Mouse (Mus musculus) T-cell, adult 2 months (primary cell): ENCODE measurements around the gene Gm10638.

Experiments used
- DNase-seq: peaks from one replicate; pipeline ENCODE4 v3.0.0; 2022; ENCODE audit warnings: low spot score

Gm10638 gene

DNA sequence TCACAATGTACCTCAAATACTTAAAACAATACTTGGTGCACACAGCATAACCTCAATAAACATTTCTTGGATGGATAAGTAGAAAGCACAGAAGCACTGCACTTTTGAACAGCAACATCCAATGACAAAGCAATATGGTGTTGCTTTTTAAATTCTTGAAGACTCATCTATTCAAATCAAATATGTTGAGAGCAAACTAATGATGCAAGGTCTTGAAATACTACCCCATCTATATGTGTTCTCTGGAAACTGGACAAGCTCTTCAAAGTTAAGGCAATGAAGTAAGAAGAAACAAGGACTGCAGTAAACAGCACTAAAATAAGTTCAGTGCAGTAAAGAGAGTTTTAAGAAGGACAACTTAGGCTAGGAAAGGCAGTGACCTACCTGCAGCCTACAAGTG is 4.6 kb upstream of the Gm10638 start:
- no peak for DNase-seq

DNA sequence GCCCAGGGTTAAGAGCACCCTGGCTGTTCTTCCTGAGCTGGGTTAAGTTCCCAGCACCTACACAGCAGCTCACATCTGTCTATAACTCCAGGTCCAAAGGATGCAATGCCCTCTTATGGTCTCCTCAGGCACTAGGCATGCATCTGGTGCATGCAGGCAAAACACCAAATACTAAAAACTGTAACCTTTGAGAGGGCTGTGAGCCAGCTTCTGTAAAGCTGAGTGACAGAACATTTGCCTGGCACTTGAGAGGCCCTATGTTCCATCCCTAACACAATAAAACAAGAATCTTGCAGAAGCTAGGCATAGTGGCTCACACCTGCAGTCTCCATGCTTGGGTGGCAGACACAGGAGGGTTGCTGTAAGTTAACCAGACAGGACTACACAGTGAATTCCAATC is 3.9 kb upstream of the Gm10638 start:
- DNase-seq, result no peak

DNA sequence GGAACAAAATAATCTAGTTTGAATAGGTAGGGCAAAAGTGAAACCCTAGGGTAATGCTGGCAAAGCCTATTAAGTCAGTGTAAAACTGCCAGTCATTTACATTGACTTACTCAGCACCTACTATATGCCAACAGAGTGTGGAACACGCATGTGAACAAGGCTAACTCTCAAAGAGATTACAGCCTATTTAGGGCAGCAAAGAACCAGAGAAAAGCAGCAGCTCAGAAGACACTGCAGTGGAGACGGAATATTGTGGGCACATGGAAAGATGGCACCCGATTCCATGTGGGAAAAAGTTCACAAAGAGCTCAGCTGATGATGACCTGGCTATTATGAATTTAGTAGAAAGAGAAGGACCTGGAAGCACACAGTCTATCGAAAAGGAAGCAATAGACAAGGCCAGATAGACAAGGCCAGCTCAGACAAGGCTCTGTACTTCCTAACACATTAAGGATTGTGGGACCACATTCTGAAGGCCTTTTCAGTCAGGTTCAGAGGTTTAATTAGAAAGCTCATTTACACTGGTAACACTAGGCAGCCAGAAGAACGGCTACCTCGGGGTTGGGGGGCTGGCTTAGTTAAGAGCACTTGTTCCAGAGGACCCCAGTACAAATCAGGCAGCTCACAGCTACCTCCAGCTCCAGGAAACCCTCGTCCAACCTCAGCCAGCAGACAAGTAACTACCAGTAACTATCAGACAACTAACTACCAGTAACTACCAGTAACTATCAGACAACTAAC is 2.7 kb upstream of the Gm10638 start:
- DNase-seq, result no peak

DNA sequence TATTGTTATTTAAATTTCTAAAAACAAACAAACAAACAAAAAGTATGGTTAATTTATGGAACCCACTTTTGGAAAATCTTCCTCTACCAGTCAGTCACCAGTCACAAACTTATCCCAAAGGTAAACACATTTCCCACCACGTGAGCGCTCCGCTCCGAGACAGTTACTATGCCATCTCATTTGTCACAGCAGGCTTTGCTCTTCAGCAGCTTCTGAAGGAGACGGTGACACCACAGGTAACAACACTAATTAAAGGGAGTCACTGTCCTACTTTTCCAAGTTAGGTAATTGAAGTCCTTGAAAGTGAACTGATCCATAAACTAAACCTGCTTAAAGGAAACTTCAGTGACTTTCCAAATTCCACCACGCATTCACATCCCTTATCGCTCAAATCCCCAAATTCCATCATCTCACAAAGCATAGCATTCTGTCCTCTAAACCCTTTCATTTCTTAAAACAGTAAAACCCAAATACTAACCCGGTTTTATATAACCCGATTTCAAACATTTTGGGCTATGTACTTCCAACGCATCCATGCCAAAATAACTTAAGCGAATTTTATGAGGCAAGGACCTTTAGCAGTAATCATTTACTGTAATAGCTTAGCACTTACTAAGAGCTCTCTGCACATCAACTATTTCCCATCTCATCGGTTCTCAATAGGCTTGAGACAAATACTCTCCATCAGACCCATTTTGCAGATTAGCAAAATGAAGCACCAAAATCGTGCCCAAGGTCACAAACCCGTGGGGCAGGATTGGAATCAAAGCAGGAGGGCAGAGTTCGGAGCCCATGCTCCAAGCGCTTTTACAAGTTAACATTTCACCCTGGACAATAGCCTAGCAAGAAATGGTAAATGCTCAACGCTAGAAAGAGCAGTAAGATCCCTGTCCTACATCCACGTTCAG is 932 bp upstream of the Gm10638 start:
- no peak for DNase-seq

DNA sequence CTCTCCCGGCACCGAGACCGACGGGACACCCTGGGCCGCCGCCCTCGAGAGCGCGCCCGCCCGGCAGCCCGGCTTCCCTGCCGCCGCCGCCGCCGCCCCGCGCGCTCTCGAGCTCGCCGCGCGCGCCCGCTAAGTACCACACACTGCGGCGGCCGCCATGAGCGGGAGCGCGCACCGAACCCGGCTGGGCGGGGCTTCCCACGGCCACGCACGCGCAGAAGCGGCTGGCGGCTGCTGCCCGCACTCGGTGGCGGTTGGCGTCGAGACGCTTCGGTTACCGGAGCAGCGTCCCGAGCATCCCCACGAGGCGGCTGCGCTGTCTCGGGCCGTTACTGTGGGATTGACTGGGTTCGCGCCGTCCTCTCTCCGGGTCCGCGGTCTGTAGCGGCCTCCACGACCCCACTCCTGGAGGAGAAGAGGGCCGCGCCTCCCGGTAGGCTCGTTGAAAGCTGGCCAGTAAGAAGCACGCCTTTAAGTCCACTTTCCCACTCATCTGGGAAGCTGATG is 489 bp downstream of the Gm10638 start:
- DNase-seq, result peak; percentile 93

DNA sequence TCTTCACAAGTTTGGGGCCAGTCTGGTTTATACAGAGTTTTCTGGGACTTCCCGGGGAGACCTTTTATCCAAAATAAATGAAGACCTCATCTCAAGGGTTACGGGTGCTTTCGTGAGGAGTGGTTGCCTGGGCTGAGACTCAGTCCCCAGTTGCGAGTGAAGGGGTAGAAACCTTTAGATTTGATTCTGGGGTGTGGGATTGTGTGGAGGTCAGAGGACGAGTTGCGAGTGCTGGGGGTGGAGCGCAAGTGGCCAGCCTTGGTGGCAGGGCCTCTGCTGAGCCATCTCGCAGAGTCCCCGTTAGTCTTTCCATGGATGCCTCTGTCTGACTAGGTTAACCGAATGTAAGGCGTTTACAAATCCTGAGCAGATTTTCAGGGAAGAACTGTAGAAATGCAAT is 1.0 kb downstream of the Gm10638 start:
- peak; percentile 22 for DNase-seq

DNA sequence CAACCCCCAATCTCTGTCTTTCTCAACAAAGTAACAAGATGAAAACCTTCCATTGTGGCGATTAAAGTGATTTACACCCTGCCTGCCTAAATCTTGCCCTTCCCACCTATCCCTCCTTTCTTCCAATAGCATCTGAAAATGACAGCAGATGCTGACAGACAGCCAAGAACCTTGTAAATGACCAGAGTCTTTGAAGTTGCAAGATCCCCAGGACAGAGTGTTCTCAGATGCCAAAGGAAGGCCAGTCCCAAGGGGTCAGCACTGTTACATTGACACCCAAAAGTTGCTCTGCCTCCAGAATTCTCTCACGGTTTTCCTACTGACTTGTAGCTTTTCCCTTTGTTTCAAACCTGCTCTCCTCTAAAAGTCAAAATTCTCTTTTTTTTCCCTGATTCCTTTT is 4.3 kb downstream of the Gm10638 start:
- no peak for DNase-seq

DNA sequence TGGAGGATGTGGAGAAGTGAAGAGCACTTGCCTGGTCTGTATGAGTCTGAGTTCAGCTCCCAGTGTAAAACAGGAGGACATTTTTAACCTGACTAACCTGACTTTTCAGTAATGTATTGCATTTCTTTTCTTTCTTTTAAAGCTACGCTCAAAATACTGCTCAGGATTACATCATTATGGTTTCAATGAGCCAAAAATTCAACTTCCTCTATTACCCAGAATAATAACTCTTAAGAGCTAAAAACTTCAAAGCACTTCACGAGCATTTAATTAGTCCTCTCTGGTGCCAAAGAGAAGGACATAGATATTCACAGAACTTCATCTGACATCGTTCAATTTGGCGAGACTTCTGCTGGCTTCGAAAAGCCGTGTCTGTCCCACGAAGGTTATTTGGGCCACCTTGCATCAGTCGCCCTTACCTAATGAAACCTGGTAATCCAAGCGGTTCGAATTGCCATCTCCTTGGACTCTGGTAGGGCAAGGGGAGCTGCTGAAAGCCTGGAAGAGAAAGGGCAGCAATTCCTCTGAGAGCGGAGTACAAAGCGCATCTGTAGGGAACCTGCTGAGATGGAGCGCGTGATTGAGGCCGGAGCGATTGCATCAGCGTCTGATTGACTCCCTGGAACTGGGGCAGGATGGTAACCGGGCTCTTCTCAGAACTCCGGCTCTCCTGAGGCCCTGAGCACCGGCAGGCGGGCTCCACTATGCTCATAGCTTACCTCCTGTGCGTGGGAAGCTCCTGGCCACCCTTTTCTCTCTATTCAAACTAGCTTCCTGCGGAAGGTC is 11.6 kb downstream of the Gm10638 start:
- no peak for DNase-seq

DNA sequence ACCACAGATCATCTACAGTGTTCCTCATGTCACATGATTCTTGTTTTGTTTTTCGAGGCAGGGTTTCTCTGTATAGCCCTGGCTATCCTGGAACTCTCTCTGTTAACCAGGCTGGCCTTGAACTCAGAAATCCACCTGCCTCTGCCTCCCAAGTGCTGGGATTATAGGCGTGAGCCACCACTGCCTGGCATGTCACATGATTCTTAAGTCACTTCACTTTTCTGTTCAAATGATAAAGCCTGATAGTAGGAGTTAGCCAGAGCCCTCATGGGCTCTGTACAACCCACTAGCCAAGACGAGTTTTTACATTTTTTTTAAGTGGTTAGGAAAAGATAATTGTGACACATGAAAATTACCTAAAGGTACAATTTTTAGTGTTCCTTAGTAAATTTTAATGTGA is 13.2 kb downstream of the Gm10638 start:
- no peak for DNase-seq

DNA sequence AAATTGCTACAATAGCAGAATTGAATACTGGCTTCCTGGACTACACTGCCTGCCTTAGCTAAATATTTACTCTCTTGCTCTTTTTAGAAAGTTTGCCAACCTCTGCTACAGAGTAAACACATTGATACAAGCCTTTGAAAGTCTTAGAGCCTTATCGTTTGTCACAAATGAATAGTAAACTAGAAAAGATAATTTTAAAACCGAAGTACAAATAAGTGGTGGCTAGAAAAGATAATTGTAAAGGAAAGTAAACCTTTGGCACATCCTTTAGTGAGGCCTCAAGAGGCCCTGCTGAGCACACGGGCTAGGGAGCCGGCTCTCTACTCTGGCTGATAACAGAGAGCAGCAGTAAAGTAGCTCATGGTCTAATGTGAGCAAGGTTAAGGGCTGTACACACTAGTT is 13.6 kb downstream of the Gm10638 start:
- DNase-seq, result no peak

DNA sequence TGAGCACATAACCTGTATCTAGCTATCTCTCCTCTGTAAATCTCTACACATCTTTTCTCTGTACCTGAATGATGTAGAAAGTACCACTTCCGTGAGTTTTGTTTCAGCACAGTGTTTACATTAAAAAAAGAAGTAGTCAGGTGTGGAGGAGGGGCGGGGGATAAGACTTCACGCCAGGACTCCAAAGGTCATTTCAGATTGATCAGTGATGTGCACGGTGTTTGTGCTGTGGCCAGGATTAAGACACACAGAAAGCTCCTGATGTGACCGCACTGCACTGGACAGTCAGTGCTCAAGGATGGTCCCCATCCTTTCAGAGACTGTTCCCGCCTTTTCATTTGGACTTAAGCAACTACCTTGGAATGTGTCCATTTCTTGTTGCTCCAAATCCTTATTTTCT is 15.2 kb downstream of the Gm10638 start:
- DNase-seq, result no peak

DNA sequence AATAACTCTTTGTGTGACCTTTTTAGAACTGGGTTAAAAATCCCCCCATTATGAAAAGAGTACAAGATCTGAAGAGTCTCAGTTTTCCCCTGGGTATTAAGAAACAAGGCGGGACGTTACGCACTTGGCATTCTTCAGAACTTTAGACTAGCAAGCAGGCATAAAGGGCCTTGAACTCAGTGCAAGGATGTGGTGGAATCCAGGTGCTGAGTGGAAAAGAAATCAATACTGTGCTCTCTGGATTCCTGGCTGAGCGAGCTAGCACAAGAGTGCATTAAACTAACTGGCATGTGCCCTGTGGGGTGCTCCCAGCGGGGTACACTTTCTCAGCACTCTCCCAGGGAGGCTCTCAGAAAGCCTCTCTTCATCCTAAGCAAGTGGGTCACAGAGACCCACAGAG is 17.3 kb downstream of the Gm10638 start:
- DNase-seq, result no peak

DNA sequence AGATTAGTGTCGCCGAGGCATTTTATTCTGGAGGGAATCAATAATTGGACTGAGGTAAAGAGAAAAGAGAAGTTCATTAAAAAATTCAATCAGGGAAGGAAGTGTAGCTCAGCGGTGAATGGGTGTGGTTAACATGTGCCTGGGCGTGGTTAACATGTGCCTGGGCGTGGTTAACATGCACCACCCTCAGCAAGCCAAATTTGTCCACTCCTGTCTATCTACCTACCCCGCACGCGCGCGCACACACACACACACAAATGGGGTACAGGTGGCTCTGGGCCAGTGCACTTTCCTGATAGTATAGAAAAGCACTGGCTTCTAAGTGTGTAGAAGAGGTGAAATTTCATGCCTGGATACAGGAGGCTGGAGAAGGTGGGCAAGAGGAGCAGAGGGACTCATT is 19.7 kb downstream of the Gm10638 start:
- peak; percentile 11 for DNase-seq

DNA sequence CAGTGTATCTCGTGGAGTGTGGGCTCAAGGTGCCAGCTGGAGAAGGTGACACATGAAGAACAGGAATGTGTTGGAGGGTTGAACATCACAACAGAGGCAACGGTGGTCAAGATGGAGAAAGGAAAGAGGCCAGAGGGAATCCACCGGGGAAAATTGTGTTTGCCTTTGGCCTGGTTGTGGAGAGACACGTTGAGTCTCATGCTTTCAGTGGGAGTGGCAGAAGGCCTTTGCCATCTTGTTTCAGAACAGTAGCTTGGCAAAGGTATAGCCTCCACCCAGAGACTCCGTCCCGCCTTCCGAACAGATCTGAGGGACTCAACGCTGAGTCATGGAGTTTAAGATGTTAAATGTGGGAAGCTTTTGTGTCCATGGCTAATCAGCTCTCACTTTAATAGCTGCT is 20.2 kb downstream of the Gm10638 start:
- DNase-seq, result no peak

DNA sequence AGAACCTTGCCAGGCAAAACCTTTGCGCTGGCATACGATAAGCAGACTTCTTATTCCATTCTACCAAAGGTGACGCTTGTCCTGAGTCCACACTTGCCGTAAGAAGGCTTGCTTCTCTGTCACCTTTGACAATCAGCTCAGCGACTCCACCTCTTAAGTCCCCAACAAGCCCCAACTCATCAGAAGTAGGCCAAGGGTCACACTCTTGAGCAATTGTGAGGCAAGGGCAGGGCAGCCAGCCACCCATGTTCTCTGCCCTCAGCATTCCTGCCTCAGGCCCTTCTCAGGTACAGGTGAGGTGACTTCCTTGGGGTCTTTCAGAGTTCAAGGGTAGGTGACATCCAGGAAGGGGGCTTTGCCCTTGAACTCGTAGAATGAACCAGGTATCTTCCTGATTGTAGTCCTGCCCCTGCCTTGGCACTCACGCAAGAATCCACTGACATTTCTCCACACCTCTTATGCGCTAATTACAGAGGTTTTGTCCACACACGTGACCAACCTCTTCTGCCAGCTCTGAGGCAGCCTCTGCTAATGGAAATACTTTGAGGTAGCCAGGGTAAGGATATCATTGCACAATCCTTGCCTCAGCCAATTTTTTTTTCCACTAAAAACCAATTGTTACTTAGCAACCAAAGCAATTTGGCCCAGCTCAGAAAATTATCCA is 21.2 kb downstream of the Gm10638 start:
- no peak for DNase-seq

DNA sequence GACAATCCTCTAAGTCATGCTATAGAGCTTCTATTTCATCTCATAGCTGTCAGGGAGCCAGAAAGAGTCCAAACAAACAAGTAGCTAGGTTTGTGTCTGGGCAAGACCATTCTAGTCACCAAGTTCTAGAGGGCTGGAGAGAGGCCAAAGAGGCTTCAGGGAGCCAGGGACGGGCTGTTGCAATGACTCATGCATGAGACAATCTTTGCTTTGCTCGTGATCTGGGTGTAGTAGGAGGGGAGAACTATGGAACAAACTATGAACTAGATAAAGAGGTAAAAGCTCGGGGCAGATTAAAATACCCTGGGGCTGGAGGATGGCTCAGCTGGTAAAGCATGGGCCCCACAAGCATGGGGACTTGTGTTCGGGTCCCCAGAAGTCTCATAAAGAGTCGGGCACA is 23.0 kb downstream of the Gm10638 start:
- no peak for DNase-seq

DNA sequence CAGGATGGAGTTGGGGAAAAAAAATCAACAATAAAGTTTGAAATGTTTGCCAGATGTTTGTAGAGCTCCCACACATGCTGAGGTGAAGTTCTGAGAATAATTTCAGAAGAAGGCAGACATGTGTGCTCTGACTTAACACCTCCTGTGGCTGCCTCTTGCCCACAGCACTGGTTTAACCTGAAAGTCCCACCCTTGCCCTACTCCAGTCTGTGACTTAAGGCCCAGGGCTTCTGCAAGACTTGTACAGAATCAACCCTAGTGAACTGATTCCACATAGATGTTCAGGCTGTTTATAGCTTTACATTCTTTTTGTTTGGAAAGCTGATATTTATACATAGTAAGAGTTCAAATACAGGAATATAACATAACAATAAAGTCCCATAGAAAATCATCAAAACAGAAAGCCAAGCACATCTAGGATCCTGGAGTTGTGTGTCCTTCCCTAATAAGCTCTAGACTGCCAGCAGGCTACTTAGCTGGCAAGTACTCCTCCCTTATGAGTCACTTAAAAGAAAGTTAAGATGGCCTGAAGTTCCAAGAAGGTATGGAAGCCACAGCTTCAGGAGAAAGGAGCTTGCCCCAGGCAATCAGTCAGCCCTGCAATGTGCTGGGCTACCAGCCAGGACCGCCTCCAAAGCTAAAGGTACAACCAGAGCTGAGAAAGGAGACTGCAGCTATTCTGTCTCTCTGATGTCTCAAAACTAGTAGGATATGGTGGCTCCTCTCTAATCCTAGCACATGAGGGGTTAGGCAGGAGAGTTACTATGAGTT is 24.6 kb downstream of the Gm10638 start:
- DNase-seq, result no peak

DNA sequence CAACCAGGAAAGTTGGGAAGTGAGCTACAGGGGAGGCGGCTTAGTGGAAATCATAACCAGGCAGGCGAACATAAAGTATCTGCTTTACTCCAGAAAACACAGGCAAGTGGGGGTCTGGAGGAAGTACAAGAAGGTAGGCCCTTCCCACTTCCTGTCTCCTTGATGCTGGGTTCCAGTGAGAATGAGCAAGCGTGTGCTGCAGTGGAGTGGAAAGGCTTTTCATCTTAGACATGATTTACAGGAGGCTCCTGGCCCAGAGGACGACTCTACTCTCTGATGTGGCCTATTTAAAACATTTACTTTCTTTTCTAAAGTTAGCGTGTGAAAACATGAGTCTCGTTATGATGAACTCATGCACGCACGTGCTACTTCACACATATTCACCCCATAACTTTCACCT is 33.7 kb downstream of the Gm10638 start:
- peak; percentile 45 for DNase-seq

DNA sequence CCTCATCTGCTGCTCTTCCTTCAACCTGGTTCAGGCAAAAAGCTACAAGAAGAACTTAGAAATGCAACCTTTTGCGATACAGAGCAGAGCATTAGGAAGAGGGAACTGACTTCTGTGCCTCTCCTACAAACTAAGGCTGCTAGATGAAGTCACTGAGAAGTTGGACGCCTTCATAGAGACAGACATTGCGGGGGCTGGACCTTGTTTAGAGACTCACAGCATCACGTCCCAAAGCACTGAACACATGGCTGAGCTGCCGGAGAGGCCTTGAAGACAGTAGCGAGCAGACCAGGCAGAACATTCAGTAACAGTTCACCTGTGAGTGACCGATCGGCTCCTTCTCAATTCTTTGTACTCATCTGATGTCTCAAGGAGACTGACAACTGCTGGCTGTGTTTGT is 35.6 kb downstream of the Gm10638 start:
- DNase-seq, result no peak

DNA sequence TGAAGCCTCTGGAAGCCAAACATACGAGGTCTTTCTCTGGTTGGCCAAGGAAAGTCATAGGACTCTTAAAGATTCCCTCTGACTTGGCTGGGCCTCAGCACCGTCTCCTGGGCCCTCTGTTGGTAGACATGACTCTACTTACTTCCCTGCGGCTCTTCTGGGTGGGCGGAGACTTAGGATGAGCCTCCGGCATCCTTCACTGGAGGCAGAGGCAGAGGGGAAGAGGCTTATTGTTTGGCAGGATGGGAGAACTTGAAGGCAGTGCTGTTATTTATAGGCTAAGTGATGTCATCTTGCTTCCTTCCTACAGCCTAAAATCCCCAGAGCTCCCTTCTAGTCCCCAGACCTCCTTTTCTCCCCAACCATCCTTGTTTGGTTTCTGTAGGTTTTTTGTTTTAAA is 41.0 kb downstream of the Gm10638 start:
- DNase-seq, result no peak

DNA sequence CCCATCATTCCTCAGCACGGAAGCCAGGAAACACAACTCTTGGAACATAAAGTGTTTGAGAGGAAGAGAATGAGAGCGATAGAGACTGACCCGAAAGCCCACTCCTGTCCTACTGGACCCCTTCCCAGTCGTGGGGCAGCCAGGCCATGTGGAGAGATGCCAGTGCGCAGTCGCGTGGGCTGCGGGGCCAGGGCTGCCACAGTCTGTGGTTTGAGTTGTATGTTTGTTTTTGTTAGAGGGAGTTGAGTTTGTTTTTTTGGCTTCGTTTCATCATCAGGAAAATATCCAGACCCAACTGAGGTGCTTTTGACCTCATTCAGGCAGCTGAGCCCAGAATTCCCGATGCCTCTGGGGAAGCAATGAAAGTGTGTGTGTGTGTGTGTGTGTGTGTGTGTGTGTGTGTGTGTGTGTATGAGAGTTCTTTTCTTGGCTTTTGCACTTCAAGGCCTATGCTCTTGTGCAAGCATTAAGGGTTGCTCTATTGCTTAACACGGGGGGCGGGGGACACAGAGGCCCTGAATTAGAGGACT is 42.5 kb downstream of the Gm10638 start:
- DNase-seq, result no peak
